Mouse (Mus musculus) ES-E14 (cell line): Measurements from ENCODE around the gene Syngr1.

Experiments used
- CHD2 ChIP-seq: IDR thresholded peaks from 2 replicates; pipeline ENCODE4 v1.6.1; 2014; ENCODE audit warnings: mild to moderate bottlenecking, low read depth, low read length, inconsistent platforms
- MAFK ChIP-seq: IDR thresholded peaks from 2 replicates; pipeline ENCODE4 v1.6.1; 2014; ENCODE audit warnings: mild to moderate bottlenecking, low read depth, low read length, inconsistent platforms; ENCODE audit not compliant: insufficient read depth
- ZC3H11A ChIP-seq: IDR thresholded peaks from 2 replicates; pipeline ENCODE4 v1.6.1; 2012; ENCODE audit warnings: low read depth, mild to moderate bottlenecking, inconsistent platforms, low read length, borderline replicate concordance
- ZNF384 ChIP-seq: IDR thresholded peaks from 2 replicates; pipeline ENCODE4 v1.6.1; 2012; ENCODE audit warnings: low read depth, low read length, inconsistent platforms

DNA sequence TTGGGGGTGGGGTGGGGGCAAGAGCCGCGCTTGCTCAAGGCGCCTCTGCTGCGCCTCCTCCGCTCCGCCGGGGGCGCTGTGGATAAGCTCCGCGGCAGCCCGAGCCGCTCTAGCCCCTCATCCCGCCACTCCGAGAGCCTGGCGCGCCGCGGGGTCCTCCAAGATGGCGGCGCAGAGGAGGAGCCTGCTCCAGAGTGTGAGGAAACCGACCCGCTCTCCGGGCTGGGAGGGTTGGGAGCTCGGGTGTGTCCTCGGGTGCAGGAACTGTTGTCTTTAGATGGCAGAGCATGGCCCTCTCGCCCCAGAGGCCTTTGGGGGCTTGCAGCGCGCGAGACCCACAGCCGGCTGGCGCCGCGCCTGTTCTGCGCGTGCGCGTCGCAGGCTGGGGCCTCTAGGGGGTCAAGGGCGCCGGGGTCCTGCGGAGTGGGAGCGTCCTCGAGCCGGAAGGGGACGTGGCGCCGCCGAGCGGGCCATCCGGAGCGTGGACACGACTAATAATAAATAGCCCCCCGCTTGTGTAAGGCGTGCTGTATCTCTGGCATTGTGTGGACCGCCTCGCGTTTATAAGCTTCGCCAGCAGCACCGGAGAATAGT, 42.0 kb downstream of the Syngr1 start, which contains the start of gene Tab1:
- no peak for TF ChIP-seq ZC3H11A
- no peak for TF ChIP-seq ZNF384
- no peak for TF ChIP-seq MAFK
- TF ChIP-seq CHD2, result no peak
